Mouse (Mus musculus): ENCODE results near the gene Phc2. TPM values are rescaled to one million over a fixed set of nuclear protein-coding genes. Genes with fewer than 3 reads are reported as not detected.

Phc2 gene
- polyA plus RNA-seq, 1 experiment: 44.6 TPM

DNA sequence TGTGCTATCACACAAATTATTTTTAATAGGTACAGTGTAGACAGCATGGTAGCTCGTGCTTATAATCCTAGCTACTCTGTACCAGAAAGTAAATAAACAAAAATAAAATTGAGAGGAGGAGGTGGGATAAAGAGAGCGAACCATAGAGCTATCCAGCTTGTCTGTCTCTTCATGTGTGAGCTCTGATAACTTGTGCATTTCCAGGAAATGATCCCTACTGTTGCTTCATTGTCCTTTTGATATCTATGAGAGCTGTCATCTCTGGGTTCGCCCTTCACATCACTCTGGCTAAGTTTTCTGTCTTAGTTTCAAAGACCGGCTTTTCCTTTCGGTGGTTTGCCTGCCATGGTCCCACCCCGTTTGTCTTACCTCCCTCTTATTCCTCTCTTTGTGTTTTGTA is 14.7 kb downstream of the Phc2 start:
- no peaks in the 10 kb centered on the region for H3K36me3 ChIP-seq (ENCODE audit: control insufficient read depth, insufficient read depth, low read length)
- no peak overlapping the region for H3K27ac ChIP-seq (ENCODE audit: control insufficient read depth, insufficient read depth, low read depth, low read length)
- no peaks in the 10 kb centered on the region for H3K4me1 ChIP-seq (ENCODE audit: control insufficient read depth, insufficient read depth, low read length)
- H3K27me3 ChIP-seq (ENCODE audit: control insufficient read depth, insufficient read depth, low read length): no peaks in the 10 kb centered on the region
- no peak overlapping the region for H3K4me3 ChIP-seq (ENCODE audit: control insufficient read depth, low read depth, low read length)
- no peak for TF ChIP-seq CTCF (IDR thresholded peaks at IDR 0.05; ENCODE audit: control insufficient read depth, insufficient read depth, insufficient replicate concordance, low read depth, low read length)
- no peak for TF ChIP-seq POLR2A (IDR thresholded peaks at IDR 0.05; ENCODE audit: control insufficient read depth, low read depth, low read length)

DNA sequence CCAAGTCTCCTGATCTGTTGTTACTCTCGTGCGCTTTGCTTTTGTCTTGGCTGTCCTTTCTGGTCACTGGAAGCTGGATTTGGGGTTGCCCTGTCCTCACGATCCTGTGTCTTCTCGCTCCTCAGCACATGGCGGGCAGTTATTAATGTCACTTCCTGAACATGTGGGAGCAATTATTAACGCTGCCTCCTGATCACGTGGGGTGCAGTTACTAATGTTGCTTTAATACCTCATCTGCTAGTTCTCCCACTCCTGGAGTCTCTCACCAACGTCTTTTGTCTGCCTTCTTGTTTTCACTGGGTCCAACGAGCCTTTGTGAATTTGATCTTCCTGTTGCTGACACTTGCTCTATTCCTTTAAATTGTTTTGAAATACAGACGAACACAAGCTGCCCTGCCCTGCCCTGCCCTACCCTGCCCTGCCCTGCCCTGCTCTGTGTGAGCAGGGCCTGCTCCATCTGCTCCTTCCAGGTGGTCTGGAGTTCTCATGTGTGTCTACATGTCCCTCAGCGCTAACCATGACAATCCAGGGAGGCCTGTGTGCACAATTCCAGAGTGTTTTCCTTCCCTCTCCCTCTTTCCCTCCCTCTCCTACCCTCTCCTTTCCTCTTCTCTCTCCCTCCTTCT is 16.2 kb downstream of the Phc2 start:
- Histone ChIP-seq H3K36me3 (ENCODE audit: control insufficient read depth, insufficient read depth, low read length) (no peaks in the 10 kb centered on the region), H3K27ac (ENCODE audit: control insufficient read depth, insufficient read depth, low read depth, low read length) (no peak overlapping the region), H3K4me1 (ENCODE audit: control insufficient read depth, insufficient read depth, low read length) (no peaks in the 10 kb centered on the region), H3K27me3 (ENCODE audit: control insufficient read depth, insufficient read depth, low read length) (no peaks in the 10 kb centered on the region), H3K4me3 (ENCODE audit: control insufficient read depth, low read depth, low read length) (no peak overlapping the region)
- TF ChIP-seq POLR2A (IDR thresholded peaks at IDR 0.05; ENCODE audit: control insufficient read depth, low read depth, low read length) (no peak), CTCF (IDR thresholded peaks at IDR 0.05; ENCODE audit: control insufficient read depth, insufficient read depth, insufficient replicate concordance, low read depth, low read length) (no peak)

DNA sequence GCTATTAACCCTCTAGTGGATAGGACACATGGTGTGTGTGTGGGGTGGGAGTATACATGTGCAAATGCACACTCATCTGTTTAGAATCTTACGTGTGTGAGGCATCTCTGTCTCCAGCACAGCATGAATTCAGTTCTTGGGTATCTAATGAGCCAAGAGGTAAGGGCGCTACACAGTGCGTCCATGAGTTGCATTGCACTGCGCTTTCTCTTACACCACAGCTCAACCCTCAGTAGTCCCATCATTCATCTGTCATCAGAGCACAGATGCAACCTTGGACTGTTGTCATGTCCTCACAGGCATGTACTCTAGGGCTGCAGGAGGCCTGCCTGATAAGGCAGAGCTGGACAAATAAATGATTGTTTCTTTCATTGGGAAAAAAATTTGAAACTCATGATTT is 18.0 kb downstream of the Phc2 start:
- TF ChIP-seq CTCF (IDR thresholded peaks at IDR 0.05; ENCODE audit: control insufficient read depth, insufficient read depth, insufficient replicate concordance, low read depth, low read length) (no peak), POLR2A (IDR thresholded peaks at IDR 0.05; ENCODE audit: control insufficient read depth, low read depth, low read length) (no peak)
- H3K27me3 ChIP-seq (ENCODE audit: control insufficient read depth, insufficient read depth, low read length): no peaks in the 10 kb centered on the region
- no peak overlapping the region for H3K27ac ChIP-seq (ENCODE audit: control insufficient read depth, insufficient read depth, low read depth, low read length)
- no peaks in the 10 kb centered on the region for H3K36me3 ChIP-seq (ENCODE audit: control insufficient read depth, insufficient read depth, low read length)
- no peak overlapping the region for H3K4me3 ChIP-seq (ENCODE audit: control insufficient read depth, low read depth, low read length)
- no peaks in the 10 kb centered on the region for H3K4me1 ChIP-seq (ENCODE audit: control insufficient read depth, insufficient read depth, low read length)

DNA sequence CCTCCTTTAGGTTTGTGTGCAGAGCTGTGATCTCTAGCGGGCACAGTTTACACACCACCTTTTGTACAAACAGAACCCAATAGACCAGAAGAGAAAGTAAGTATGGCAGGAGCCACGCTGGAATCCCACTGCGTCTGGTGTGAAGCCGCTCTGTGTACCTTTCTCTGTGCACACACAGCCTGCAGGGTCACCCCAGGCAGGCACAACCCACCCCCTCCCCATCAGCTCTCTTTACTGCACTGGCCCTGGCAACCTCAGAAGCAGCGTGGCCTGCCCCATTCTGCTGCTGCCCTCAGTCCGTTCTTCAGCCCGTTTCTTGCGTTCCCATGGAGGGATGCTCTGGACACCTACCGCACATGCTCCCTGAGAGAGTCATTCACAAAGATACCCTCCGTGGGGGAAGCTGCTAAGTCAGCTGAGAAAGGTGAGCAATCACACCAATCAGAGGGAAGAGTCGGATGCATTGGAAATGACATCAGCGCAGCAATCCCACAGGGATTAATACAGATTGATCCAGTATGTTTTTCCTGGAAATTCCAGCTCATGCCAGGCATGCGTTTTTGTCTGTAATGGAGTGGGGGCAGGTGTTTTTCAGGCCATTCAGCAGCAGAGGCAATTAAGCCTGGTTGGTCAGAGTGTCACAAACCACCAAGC is 24.2 kb downstream of the Phc2 start:
- Histone ChIP-seq H3K4me3 (ENCODE audit: control insufficient read depth, low read depth, low read length) (no peak overlapping the region), H3K36me3 (ENCODE audit: control insufficient read depth, insufficient read depth, low read length) (no peaks in the 10 kb centered on the region), H3K27me3 (ENCODE audit: control insufficient read depth, insufficient read depth, low read length) (no peaks in the 10 kb centered on the region), H3K4me1 (ENCODE audit: control insufficient read depth, insufficient read depth, low read length) (peaks cover 8% of the 10 kb centered on the region), H3K27ac (ENCODE audit: control insufficient read depth, insufficient read depth, low read depth, low read length) (no peak overlapping the region)
- TF ChIP-seq CTCF (IDR thresholded peaks at IDR 0.05; ENCODE audit: control insufficient read depth, insufficient read depth, insufficient replicate concordance, low read depth, low read length) (no peak), POLR2A (IDR thresholded peaks at IDR 0.05; ENCODE audit: control insufficient read depth, low read depth, low read length) (no peak)

DNA sequence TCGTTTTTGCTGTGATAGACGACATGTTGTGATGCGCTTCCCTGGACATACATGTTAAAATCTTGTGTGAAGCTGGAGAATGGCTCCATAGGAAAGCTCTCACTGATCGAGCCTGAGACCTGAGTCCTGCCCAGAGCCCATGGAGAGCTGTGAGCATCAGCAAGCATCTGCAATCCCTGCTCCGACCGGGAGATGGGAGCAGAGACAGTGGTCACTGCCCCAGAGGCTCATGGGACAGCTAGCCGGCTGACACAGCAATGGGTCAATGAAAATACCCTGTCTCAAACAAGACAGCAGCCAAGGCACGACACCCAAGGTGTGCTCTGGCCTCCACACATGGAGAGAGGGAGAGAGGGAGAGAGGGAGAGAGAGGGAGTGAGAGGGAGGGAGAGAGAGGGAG is 26.6 kb downstream of the Phc2 start:
- H3K36me3 ChIP-seq (ENCODE audit: control insufficient read depth, insufficient read depth, low read length): no peaks in the 10 kb centered on the region
- TF ChIP-seq POLR2A (IDR thresholded peaks at IDR 0.05; ENCODE audit: control insufficient read depth, low read depth, low read length) (no peak), CTCF (IDR thresholded peaks at IDR 0.05; ENCODE audit: control insufficient read depth, insufficient read depth, insufficient replicate concordance, low read depth, low read length) (peak; percentile 32; the same call in 1 of the 2 replicates)
- no peak overlapping the region for H3K27ac ChIP-seq (ENCODE audit: control insufficient read depth, insufficient read depth, low read depth, low read length)
- H3K4me1 ChIP-seq (ENCODE audit: control insufficient read depth, insufficient read depth, low read length): peaks cover 8% of the 10 kb centered on the region
- H3K4me3 ChIP-seq (ENCODE audit: control insufficient read depth, low read depth, low read length): no peak overlapping the region
- no peaks in the 10 kb centered on the region for H3K27me3 ChIP-seq (ENCODE audit: control insufficient read depth, insufficient read depth, low read length)

DNA sequence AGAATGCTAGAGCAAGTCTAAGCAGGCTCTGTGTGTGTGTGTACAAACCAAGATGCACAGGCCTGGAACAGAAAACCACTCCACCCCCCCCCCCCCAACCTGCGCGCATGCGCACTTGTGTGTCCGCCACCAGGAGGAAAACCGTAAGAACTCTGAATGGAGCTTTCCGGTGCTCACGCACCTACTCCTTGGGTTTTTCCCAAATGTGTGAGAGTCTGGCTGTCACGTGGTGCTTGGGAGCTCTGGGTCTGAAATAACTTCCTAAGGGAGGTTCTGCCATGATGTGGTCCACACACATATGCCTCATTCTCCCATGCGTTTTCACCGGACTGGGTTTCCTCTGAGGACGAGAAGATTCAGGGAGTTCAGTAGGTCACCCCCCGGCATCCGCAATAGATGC is 27.8 kb downstream of the Phc2 start:
- TF ChIP-seq POLR2A (IDR thresholded peaks at IDR 0.05; ENCODE audit: control insufficient read depth, low read depth, low read length): no peak
- no peak for TF ChIP-seq CTCF (IDR thresholded peaks at IDR 0.05; ENCODE audit: control insufficient read depth, insufficient read depth, insufficient replicate concordance, low read depth, low read length)
- H3K27me3 ChIP-seq (ENCODE audit: control insufficient read depth, insufficient read depth, low read length): no peaks in the 10 kb centered on the region
- H3K27ac ChIP-seq (ENCODE audit: control insufficient read depth, insufficient read depth, low read depth, low read length): no peak overlapping the region
- peak overlapping the region; percentile 49; the same call in 1 of the 2 replicates for H3K4me3 ChIP-seq (ENCODE audit: control insufficient read depth, low read depth, low read length)
- H3K4me1 ChIP-seq (ENCODE audit: control insufficient read depth, insufficient read depth, low read length): peaks cover 8% of the 10 kb centered on the region
- no peaks in the 10 kb centered on the region for H3K36me3 ChIP-seq (ENCODE audit: control insufficient read depth, insufficient read depth, low read length)

DNA sequence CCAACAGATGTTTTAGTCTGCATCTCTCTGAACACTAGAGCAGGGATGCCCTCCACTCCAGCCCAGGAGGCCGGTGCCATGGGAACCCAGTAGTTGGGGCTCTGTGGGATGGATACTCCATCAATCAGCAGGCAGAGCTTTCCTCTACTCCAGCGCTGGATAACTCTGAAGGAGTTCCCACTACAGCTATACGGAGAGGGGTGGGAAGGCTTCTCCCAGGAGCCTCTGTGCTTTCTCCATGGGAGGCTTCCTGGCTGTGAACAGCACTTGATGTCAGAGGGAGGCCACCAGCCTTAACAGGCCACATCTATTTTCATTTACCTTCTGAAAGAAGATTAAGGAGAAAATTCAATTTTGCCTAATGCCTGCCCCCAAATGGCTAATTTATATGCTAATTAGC is 29.2 kb downstream of the Phc2 start:
- no peaks in the 10 kb centered on the region for H3K36me3 ChIP-seq (ENCODE audit: control insufficient read depth, insufficient read depth, low read length)
- TF ChIP-seq POLR2A (IDR thresholded peaks at IDR 0.05; ENCODE audit: control insufficient read depth, low read depth, low read length) (no peak), CTCF (IDR thresholded peaks at IDR 0.05; ENCODE audit: control insufficient read depth, insufficient read depth, insufficient replicate concordance, low read depth, low read length) (no peak)
- no peak overlapping the region for H3K27ac ChIP-seq (ENCODE audit: control insufficient read depth, insufficient read depth, low read depth, low read length)
- H3K4me1 ChIP-seq (ENCODE audit: control insufficient read depth, insufficient read depth, low read length): peaks cover 8% of the 10 kb centered on the region
- no peak overlapping the region for H3K4me3 ChIP-seq (ENCODE audit: control insufficient read depth, low read depth, low read length)
- no peaks in the 10 kb centered on the region for H3K27me3 ChIP-seq (ENCODE audit: control insufficient read depth, insufficient read depth, low read length)

Data from testis, adult 2 months (tissue).